Mouse (Mus musculus) CD8-positive naive resting alpha-beta T cell, adult 2 months (primary cell): Measurements from ENCODE around the gene Rnf220.

Source experiments
- DNase-seq, 2 experiments: peaks; one replicate each; pipeline ENCODE4 v3.0.0; 2022; ENCODE audit warnings: low read depth in 2 of 2, low spot score in 2 of 2

The Rnf220 gene

GRCm38 (mm10) chr4:117438919-117439318 lies 57.9 kb downstream of the Rnf220 start:
- no peak for DNase-seq

- no peak for DNase-seq
Observed at GRCm38 (mm10) chr4:117438064-117438463, 58.8 kb downstream of the Rnf220 start.

- no peak for DNase-seq
Observed at GRCm38 (mm10) chr4:117436995-117437660, 59.7 kb downstream of the Rnf220 start.

- no peak for DNase-seq
Observed at GRCm38 (mm10) chr4:117434336-117434735, 62.5 kb downstream of the Rnf220 start.

- no peak for DNase-seq
Observed at GRCm38 (mm10) chr4:117429604-117430003, 67.2 kb downstream of the Rnf220 start.

GRCm38 (mm10) chr4:117427540-117427939 lies 69.3 kb downstream of the Rnf220 start:
- DNase-seq, result no peak

GRCm38 (mm10) chr4:117421077-117421476 lies 75.8 kb downstream of the Rnf220 start:
- no peak for DNase-seq

- no peak for DNase-seq
Observed at GRCm38 (mm10) chr4:117416827-117417226, 80.0 kb downstream of the Rnf220 start.

- no peak for DNase-seq
Observed at GRCm38 (mm10) chr4:117410049-117410410, 86.8 kb downstream of the Rnf220 start.

GRCm38 (mm10) chr4:117409144-117410048 lies 87.5 kb downstream of the Rnf220 start:
- no peak for DNase-seq

GRCm38 (mm10) chr4:117407945-117408344 lies 88.9 kb downstream of the Rnf220 start:
- no peak for DNase-seq

- no peak for DNase-seq
Observed at GRCm38 (mm10) chr4:117405999-117406398, 90.9 kb downstream of the Rnf220 start.

GRCm38 (mm10) chr4:117405211-117405610 lies 91.6 kb downstream of the Rnf220 start:
- no peak for DNase-seq

- no peak for DNase-seq
Observed at GRCm38 (mm10) chr4:117403411-117403810, 93.4 kb downstream of the Rnf220 start.

- no peak for DNase-seq
Observed at GRCm38 (mm10) chr4:117397128-117397527, 99.7 kb downstream of the Rnf220 start.

GRCm38 (mm10) chr4:117393027-117393426 lies 103.8 kb downstream of the Rnf220 start:
- DNase-seq, result no peak

GRCm38 (mm10) chr4:117392391-117392790 lies 104.5 kb downstream of the Rnf220 start:
- DNase-seq, result no peak

- no peak for DNase-seq
Observed at GRCm38 (mm10) chr4:117391966-117392365, 104.9 kb downstream of the Rnf220 start.

GRCm38 (mm10) chr4:117390850-117391795 lies 105.7 kb downstream of the Rnf220 start:
- DNase-seq, result no peak

- no peak for DNase-seq
Observed at GRCm38 (mm10) chr4:117389264-117390054, 107.4 kb downstream of the Rnf220 start.
